ENCODE assay signal across 18 mouse cellular contexts in the genomic region with DNA sequence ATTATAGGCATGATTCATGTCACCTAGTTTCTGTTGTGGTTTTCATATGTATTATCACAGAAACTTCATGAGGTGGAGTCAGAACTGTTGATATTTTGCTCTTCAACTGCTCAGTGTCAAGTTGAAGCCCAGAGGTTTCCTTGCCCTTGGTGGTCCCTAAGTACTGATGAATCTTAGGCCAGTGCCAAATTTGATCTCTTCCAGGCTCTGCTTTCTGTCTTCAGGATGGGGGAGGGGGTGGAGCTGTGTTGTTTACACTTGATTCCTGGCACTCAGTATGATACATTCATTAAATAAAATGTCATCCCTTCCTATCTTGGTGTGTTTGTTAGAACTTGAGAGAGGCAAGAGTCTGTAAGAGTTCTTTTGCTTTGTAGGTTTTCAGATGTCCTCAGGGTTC. TPM values are rescaled to one million over a fixed set of nuclear protein-coding genes. Genes with fewer than 3 reads are reported as not detected.
A peak's percentile ranks its signal among the peaks of the same experiment; 100 is the strongest.
DNase-seq lines count a peak whose midpoint lies in the region; ATAC-seq and TF ChIP-seq lines count a peak whose summit lies in the region.
"Had no signal": no experiment of that assay in that cellular context is flagged by ENCODE, and none has a peak within 500 bp of the region (broad histone marks: within the 10 kb centered on the region; RNA-seq: fewer than 3 reads in every experiment).

No protein-coding gene starts in this region.

- no peak for TF ChIP-seq CTCF in layer of hippocampus, adult 2 months (conservative IDR thresholded peaks at IDR 0.05)

- no peak overlapping the region for H3K4me2 ChIP-seq in lung, embryonic 15.5 days
- H3K4me2 ChIP-seq: hindbrain, embryonic 12.5 days had no signal

- no peak for DNase-seq in layer of hippocampus, adult 2 months (ENCODE audit: low spot score in 2 of 2)
- DNase-seq in layer of hippocampus, postnatal 14 days (ENCODE audit: low spot score in 2 of 2) = no peak
- DNase-seq in lung, postnatal 4 days = no peak
- DNase-seq in MN1 (ENCODE audit: low spot score) = peak; percentile 17
- peak; percentile 39 for DNase-seq in lung, postnatal 36 days
- DNase-seq: adrenal gland, adult 8-10 months; adrenal gland, postnatal 36 days; cerebellum, adult 2 months; cerebellum, postnatal 10 days; heart, adult 18-20 months; heart, postnatal 10 days; heart, postnatal 4 days had no signal

- peaks cover 31% of the 10 kb centered on the region for H3K4me1 ChIP-seq in lung, embryonic 15.5 days
- H3K4me1 ChIP-seq: hindbrain, embryonic 12.5 days had no signal

- H3K36me3 ChIP-seq in lung, embryonic 15.5 days = peaks cover 34% of the 10 kb centered on the region

- peak; percentile 55; the same call in 1 of the 2 replicates for ATAC-seq in lung, embryonic 15.5 days (ENCODE audit: borderline replicate concordance, extremely low read depth, low FRiP score, low TSS enrichment)
- ATAC-seq: forebrain, embryonic 14.5 days had no signal

- H3K9ac ChIP-seq in lung, embryonic 15.5 days = no peak overlapping the region
- H3K9ac ChIP-seq: hindbrain, embryonic 12.5 days had no signal

- peak overlapping the region; percentile 54 for H3K27ac ChIP-seq in layer of hippocampus, adult 2 months
- peak overlapping the region; percentile 58 for H3K27ac ChIP-seq in lung, embryonic 15.5 days
- H3K27ac ChIP-seq: embryonic facial prominence, embryonic 10.5 days; heart, embryonic 10.5 days; hindbrain, embryonic 12.5 days had no signal

- H3K4me3 ChIP-seq in layer of hippocampus, adult 2 months = no peak overlapping the region
- no peak overlapping the region for H3K4me3 ChIP-seq in lung, embryonic 15.5 days
- H3K4me3 ChIP-seq: embryonic facial prominence, embryonic 10.5 days; heart, embryonic 10.5 days; hindbrain, embryonic 12.5 days had no signal

- no peaks in the 10 kb centered on the region for H3K9me3 ChIP-seq in lung, embryonic 15.5 days
- H3K9me3 ChIP-seq: embryonic facial prominence, embryonic 10.5 days; heart, embryonic 10.5 days; hindbrain, embryonic 12.5 days had no signal

- no peaks in the 10 kb centered on the region for H3K27me3 ChIP-seq in lung, embryonic 15.5 days
- H3K27me3 ChIP-seq: CH12.LX; hindbrain, embryonic 12.5 days had no signal

RNA-seq across cellular contexts. Expression of a gene that starts 34.4 kb away (rescaled TPM):
- 100 to 1,000 TPM; 288 to 302 TPM for total RNA-seq in layer of hippocampus, adult 2 months (2021)
- 100 to 1,000 TPM; 256 to 263 TPM for total RNA-seq in layer of hippocampus, postnatal 14 days (2021)
- 109 and 111 TPM in 2 replicates for polyA plus RNA-seq in lung, embryonic 15.5 days (2015; fragmentation: Nextera tagmentation; extraction: Ambion mirVana)

Comparison
In these comparisons a context has a peak if more than half of its experiments do, and no peak if none do; other contexts are left out.
1. DNase-seq: peak in MN1 (single experiment) and lung, postnatal 36 days (single experiment); none in layer of hippocampus, adult 2 months (0 of 2), layer of hippocampus, postnatal 14 days (0 of 2) and lung, postnatal 4 days (0 of 2).